Mouse (Mus musculus) 3134 (cell line): ENCODE results near the gene Mfsd12.

Experiments used
- DNase-seq: peaks from one replicate; pipeline ENCODE4 v3.0.0-alpha.2; 2011; ENCODE audit warnings: low spot score; ENCODE audit not compliant: insufficient read length; ENCODE audit errors: extremely low read depth

The Mfsd12 gene

GRCm38 (mm10) chr10:81378553-81379182 is 21.4 kb downstream of the Mfsd12 start:
- DNase-seq = peak; percentile 100

GRCm38 (mm10) chr10:81379183-81379553 is 21.9 kb downstream of the Mfsd12 start:
- no peak for DNase-seq

- DNase-seq = no peak
These were observed 22.6 kb downstream of the Mfsd12 start for GRCm38 (mm10) chr10:81379809-81380378.

GRCm38 (mm10) chr10:81382039-81382438 is 24.7 kb downstream of the Mfsd12 start:
- no peak for DNase-seq

GRCm38 (mm10) chr10:81383802-81384604 is 26.7 kb downstream of the Mfsd12 start, which contains the start of the genes Dohh and Gm48551:
Dohh (plus strand) TSS chr10:81384428.
Gm48551 (plus strand) TSS chr10:81384466.
- peak; percentile 99 for DNase-seq

GRCm38 (mm10) chr10:81384605-81384982 is 27.3 kb downstream of the Mfsd12 start:
- no peak for DNase-seq

GRCm38 (mm10) chr10:81385603-81386306 is 28.5 kb downstream of the Mfsd12 start:
- no peak for DNase-seq

- DNase-seq = no peak
These were observed 30.4 kb downstream of the Mfsd12 start for GRCm38 (mm10) chr10:81387716-81388115.

- DNase-seq = no peak
These were observed 31.3 kb downstream of the Mfsd12 start, which contains the start of gene Gm48552 for GRCm38 (mm10) chr10:81388505-81389055. Gm48552 (plus strand) TSS chr10:81389005.

- DNase-seq = no peak
These were observed 32.1 kb downstream of the Mfsd12 start for GRCm38 (mm10) chr10:81389373-81389772.

GRCm38 (mm10) chr10:81389801-81390677 is 32.7 kb downstream of the Mfsd12 start:
- DNase-seq = no peak

GRCm38 (mm10) chr10:81390678-81390965 is 33.3 kb downstream of the Mfsd12 start:
- no peak for DNase-seq

GRCm38 (mm10) chr10:81392270-81392669 is 35.0 kb downstream of the Mfsd12 start:
- no peak for DNase-seq

GRCm38 (mm10) chr10:81392781-81393185 is 35.5 kb downstream of the Mfsd12 start, which contains the start of gene Smim24:
Smim24 (plus strand) TSS chr10:81393051.
- no peak for DNase-seq

- no peak for DNase-seq
These were observed 36.3 kb downstream of the Mfsd12 start for GRCm38 (mm10) chr10:81393456-81394063.

GRCm38 (mm10) chr10:81395127-81395526 is 37.8 kb downstream of the Mfsd12 start:
- no peak for DNase-seq

GRCm38 (mm10) chr10:81395865-81396264 is 38.6 kb downstream of the Mfsd12 start:
- no peak for DNase-seq

GRCm38 (mm10) chr10:81396749-81397148 is 39.5 kb downstream of the Mfsd12 start:
- DNase-seq = no peak

GRCm38 (mm10) chr10:81399296-81399695 is 42.0 kb downstream of the Mfsd12 start:
- no peak for DNase-seq
